Mouse (Mus musculus) frontal cortex, postnatal 36 days (tissue): ENCODE results near the gene Srgap1.

Source experiments
- DNase-seq, 2 experiments: peaks; one replicate each; pipeline ENCODE4 v3.0.0; 2022; ENCODE audit warnings: low spot score in 2 of 2

Srgap1 gene

GRCm38 (mm10) chr10:122046904-122047726 lies at the start of gene Srgap1:
Srgap1 (minus strand) TSS chr10:122047315.
- DNase-seq, result peak; percentile 40 to 48

- DNase-seq, result peak in 1 of 2 experiments; percentile 48
These were observed 49.4 kb upstream of the Srgap1 start for GRCm38 (mm10) chr10:122096462-122096979.

GRCm38 (mm10) chr10:122090472-122090871 lies 43.4 kb upstream of the Srgap1 start:
- no peak for DNase-seq

GRCm38 (mm10) chr10:122081352-122081751 lies 34.2 kb upstream of the Srgap1 start:
- DNase-seq, result no peak

- no peak for DNase-seq
These were observed 22.0 kb upstream of the Srgap1 start for GRCm38 (mm10) chr10:122069153-122069552.

- no peak for DNase-seq
These were observed 8.7 kb upstream of the Srgap1 start for GRCm38 (mm10) chr10:122055826-122056225.

GRCm38 (mm10) chr10:122054535-122054934 lies 7.4 kb upstream of the Srgap1 start:
- no peak for DNase-seq

- DNase-seq, result peak; percentile 94 to 95
These were observed 4.7 kb upstream of the Srgap1 start for GRCm38 (mm10) chr10:122051831-122052230.

GRCm38 (mm10) chr10:122047727-122048365 lies 731 bp upstream of the Srgap1 start:
- DNase-seq, result peak; percentile 79 to 86

GRCm38 (mm10) chr10:122046511-122046903 lies 608 bp downstream of the Srgap1 start:
- no peak for DNase-seq

GRCm38 (mm10) chr10:122045946-122046345 lies 1.2 kb downstream of the Srgap1 start:
- no peak for DNase-seq

GRCm38 (mm10) chr10:122044926-122045325 lies 2.2 kb downstream of the Srgap1 start:
- DNase-seq, result no peak

- DNase-seq, result no peak
These were observed 6.7 kb downstream of the Srgap1 start for GRCm38 (mm10) chr10:122040372-122040771.

GRCm38 (mm10) chr10:122039566-122039965 lies 7.5 kb downstream of the Srgap1 start:
- DNase-seq, result no peak

- DNase-seq, result no peak
These were observed 8.6 kb downstream of the Srgap1 start for GRCm38 (mm10) chr10:122038554-122038953.

- DNase-seq, result no peak
These were observed 13.8 kb downstream of the Srgap1 start for GRCm38 (mm10) chr10:122033271-122033670.

- no peak for DNase-seq
These were observed 16.7 kb downstream of the Srgap1 start for GRCm38 (mm10) chr10:122030420-122030819.

GRCm38 (mm10) chr10:122029738-122030137 lies 17.4 kb downstream of the Srgap1 start:
- DNase-seq, result no peak

GRCm38 (mm10) chr10:122025198-122025597 lies 21.9 kb downstream of the Srgap1 start:
- no peak for DNase-seq

- DNase-seq, result no peak
These were observed 26.2 kb downstream of the Srgap1 start for GRCm38 (mm10) chr10:122020906-122021305.

- no peak for DNase-seq
These were observed 26.9 kb downstream of the Srgap1 start for GRCm38 (mm10) chr10:122020255-122020654.

GRCm38 (mm10) chr10:122018594-122019048 lies 28.5 kb downstream of the Srgap1 start:
- DNase-seq, result no peak

GRCm38 (mm10) chr10:122017743-122018142 lies 29.4 kb downstream of the Srgap1 start:
- DNase-seq, result no peak
